Mouse (Mus musculus): ENCODE results near the gene Erc1. TPM values are rescaled to one million over a fixed set of nuclear protein-coding genes. Genes with fewer than 3 reads are reported as not detected.
A peak's percentile ranks its signal among the peaks of the same experiment; 100 is the strongest.

The Erc1 gene
- 35.7 and 38.8 TPM in 2 replicates for polyA plus RNA-seq (2016; fragmentation: Nextera tagmentation; extraction: Ambion mirVana)

GRCm38 (mm10) chr6:119848034-119848695 is at the start of gene Erc1:
Erc1 (minus strand) TSS chr6:119848167.
- Histone ChIP-seq H3K4me2 (replicated peaks) (peak within 1 kb of the TSS; percentile 79), H3K9me3 (no peaks in the 10 kb centered on the region), H3K36me3 (no peaks in the 10 kb centered on the region), H3K4me1 (peaks cover 7% of the 10 kb centered on the region), H3K9ac (peak within 1 kb of the TSS; percentile 79), H3K27ac (peak within 1 kb of the TSS; percentile 94), H3K27me3 (replicated peaks) (no peaks in the 10 kb centered on the region), H3K4me3 (peak within 1 kb of the TSS; percentile 93)
- WGBS, result 1% methylated on average over 67 of the region's 73 CpGs
- peak; percentile 96 for ATAC-seq (ENCODE audit: low FRiP score, low read depth)

DNA sequence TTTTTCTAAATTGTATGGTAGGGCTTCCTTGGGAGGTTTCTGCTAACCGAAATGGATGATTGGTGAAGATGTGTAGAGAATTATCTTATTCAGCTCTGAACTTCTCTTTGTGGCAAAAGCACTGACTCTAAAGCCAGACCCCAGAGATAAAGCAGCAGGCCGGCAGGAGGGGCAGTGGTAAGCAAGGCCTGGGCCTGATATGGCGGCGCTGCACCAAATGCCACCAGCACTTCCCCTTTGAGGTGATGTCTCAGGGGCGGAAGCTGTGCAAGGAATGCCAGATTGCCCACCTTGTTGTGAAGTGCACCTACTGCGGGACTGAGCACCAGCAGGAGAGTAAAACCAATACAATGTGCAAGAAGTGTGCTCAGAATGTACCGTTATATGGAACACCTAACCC is 44.7 kb upstream of the Erc1 start:
- ATAC-seq (ENCODE audit: low FRiP score, low read depth), result no peak
- Histone ChIP-seq H3K9ac (no peak overlapping the region), H3K4me2 (replicated peaks) (no peak overlapping the region), H3K4me3 (no peak overlapping the region), H3K36me3 (no peaks in the 10 kb centered on the region), H3K9me3 (no peaks in the 10 kb centered on the region), H3K4me1 (no peaks in the 10 kb centered on the region), H3K27me3 (replicated peaks) (no peaks in the 10 kb centered on the region), H3K27ac (no peak overlapping the region)
- 87% methylated on average over 7 of the region's 7 CpGs for WGBS

GRCm38 (mm10) chr6:119883151-119883550 is 35.2 kb upstream of the Erc1 start:
- no peaks in the 10 kb centered on the region for H3K9me3 ChIP-seq
- ATAC-seq (ENCODE audit: low FRiP score, low read depth), result no peak
- H3K27ac ChIP-seq, result no peak overlapping the region
- H3K4me2 ChIP-seq (replicated peaks), result no peak overlapping the region
- H3K27me3 ChIP-seq (replicated peaks), result no peaks in the 10 kb centered on the region
- no peaks in the 10 kb centered on the region for H3K36me3 ChIP-seq
- H3K4me1 ChIP-seq, result no peaks in the 10 kb centered on the region
- 84% methylated on average over 7 of the region's 7 CpGs for WGBS
- H3K9ac ChIP-seq, result no peak overlapping the region
- no peak overlapping the region for H3K4me3 ChIP-seq

GRCm38 (mm10) chr6:119864341-119865034 is 16.5 kb upstream of the Erc1 start:
- no peak overlapping the region for H3K4me2 ChIP-seq (replicated peaks)
- no peaks in the 10 kb centered on the region for H3K9me3 ChIP-seq
- no peak overlapping the region for H3K4me3 ChIP-seq
- H3K36me3 ChIP-seq, result no peaks in the 10 kb centered on the region
- 94% methylated on average over 11 of the region's 11 CpGs for WGBS
- ATAC-seq (ENCODE audit: low FRiP score, low read depth), result no peak
- no peak overlapping the region for H3K27ac ChIP-seq
- H3K27me3 ChIP-seq (replicated peaks), result no peaks in the 10 kb centered on the region
- H3K4me1 ChIP-seq, result no peaks in the 10 kb centered on the region
- H3K9ac ChIP-seq, result no peak overlapping the region

DNA sequence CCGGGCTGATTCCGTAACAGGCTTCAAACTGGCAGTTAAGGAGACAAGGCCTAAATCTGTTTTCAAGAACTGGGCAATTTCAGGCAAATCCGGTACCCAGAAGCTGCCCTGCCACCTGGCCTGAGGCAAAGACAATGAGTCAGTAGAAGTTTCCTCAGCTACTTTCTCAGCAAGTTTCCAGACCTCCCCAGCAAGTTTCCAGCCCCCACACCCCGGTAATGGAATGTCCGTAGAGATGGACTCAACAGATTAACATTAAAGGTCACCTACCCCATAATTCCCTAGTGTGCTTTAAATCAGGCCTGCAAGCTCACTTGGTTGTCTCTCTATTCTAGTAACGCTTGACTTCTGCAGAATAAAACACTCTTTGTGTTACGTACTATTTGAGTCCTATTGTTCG is 13.6 kb upstream of the Erc1 start:
- H3K27ac ChIP-seq, result no peak overlapping the region
- no peak overlapping the region for H3K9ac ChIP-seq
- no peak for ATAC-seq (ENCODE audit: low FRiP score, low read depth)
- no peak overlapping the region for H3K4me2 ChIP-seq (replicated peaks)
- WGBS, result 40% methylated on average over 8 of the region's 8 CpGs
- no peaks in the 10 kb centered on the region for H3K36me3 ChIP-seq
- H3K27me3 ChIP-seq (replicated peaks), result no peaks in the 10 kb centered on the region
- H3K4me1 ChIP-seq, result no peaks in the 10 kb centered on the region
- no peak overlapping the region for H3K4me3 ChIP-seq
- no peaks in the 10 kb centered on the region for H3K9me3 ChIP-seq

- H3K9me3 ChIP-seq, result no peaks in the 10 kb centered on the region
- H3K4me1 ChIP-seq, result no peaks in the 10 kb centered on the region
- H3K36me3 ChIP-seq, result no peaks in the 10 kb centered on the region
- H3K4me2 ChIP-seq (replicated peaks), result no peak overlapping the region
- no peak overlapping the region for H3K27ac ChIP-seq
- H3K9ac ChIP-seq, result no peak overlapping the region
- 93% methylated on average over 2 of the region's 2 CpGs for WGBS
- no peak overlapping the region for H3K4me3 ChIP-seq
- no peak for ATAC-seq (ENCODE audit: low FRiP score, low read depth)
- no peaks in the 10 kb centered on the region for H3K27me3 ChIP-seq (replicated peaks)
These were observed 12.3 kb upstream of the Erc1 start for GRCm38 (mm10) chr6:119860236-119860635.

GRCm38 (mm10) chr6:119855471-119855870 is 7.5 kb upstream of the Erc1 start:
- no peak overlapping the region for H3K9ac ChIP-seq
- H3K27me3 ChIP-seq (replicated peaks), result no peaks in the 10 kb centered on the region
- H3K4me2 ChIP-seq (replicated peaks), result no peak overlapping the region
- no peaks in the 10 kb centered on the region for H3K4me1 ChIP-seq
- ATAC-seq (ENCODE audit: low FRiP score, low read depth), result no peak
- H3K27ac ChIP-seq, result no peak overlapping the region
- no peaks in the 10 kb centered on the region for H3K36me3 ChIP-seq
- no peak overlapping the region for H3K4me3 ChIP-seq
- 91% methylated on average over 4 of the region's 4 CpGs for WGBS
- H3K9me3 ChIP-seq, result no peaks in the 10 kb centered on the region

DNA sequence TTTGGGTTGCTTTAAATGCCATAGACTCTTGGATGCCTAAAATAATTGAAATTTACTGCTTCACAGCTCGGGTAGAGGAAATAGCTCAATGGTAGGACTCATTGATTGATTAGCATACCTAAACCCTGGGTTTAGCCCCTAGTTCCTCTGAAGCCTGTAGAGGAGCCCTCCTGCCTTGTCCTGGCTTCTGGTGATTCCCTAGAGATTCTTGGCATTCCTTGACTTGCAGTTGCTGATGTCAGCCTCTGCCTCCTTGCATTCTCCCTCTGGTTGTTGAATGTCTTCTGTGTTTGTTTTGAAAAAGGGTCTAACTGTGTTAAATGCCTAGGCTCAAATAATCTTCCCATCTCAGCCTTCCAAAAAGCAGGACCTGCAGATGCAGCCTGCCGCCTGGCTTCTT is 6.2 kb upstream of the Erc1 start:
- ATAC-seq (ENCODE audit: low FRiP score, low read depth), result no peak

GRCm38 (mm10) chr6:119849858-119850257 is 1.9 kb upstream of the Erc1 start:
- Histone ChIP-seq H3K4me2 (replicated peaks) (no peak overlapping the region), H3K27ac (no peak overlapping the region), H3K36me3 (no peaks in the 10 kb centered on the region), H3K27me3 (replicated peaks) (no peaks in the 10 kb centered on the region), H3K9ac (no peak overlapping the region), H3K4me1 (peaks cover 7% of the 10 kb centered on the region), H3K9me3 (no peaks in the 10 kb centered on the region), H3K4me3 (no peak overlapping the region)
- WGBS, result over 99% methylated on average over 3 of the region's 3 CpGs
- ATAC-seq (ENCODE audit: low FRiP score, low read depth), result no peak

More for the DNA sequence above, 6.2 kb upstream of the Erc1 start:
- no peak overlapping the region for H3K4me2 ChIP-seq (replicated peaks)
- H3K27me3 ChIP-seq (replicated peaks), result no peaks in the 10 kb centered on the region
- no peak overlapping the region for H3K9ac ChIP-seq
- no peaks in the 10 kb centered on the region for H3K9me3 ChIP-seq
- no peak overlapping the region for H3K4me3 ChIP-seq
- no peaks in the 10 kb centered on the region for H3K4me1 ChIP-seq
- no peak overlapping the region for H3K27ac ChIP-seq
- no peaks in the 10 kb centered on the region for H3K36me3 ChIP-seq
- WGBS, result 48% methylated on average over 2 of the region's 2 CpGs

- WGBS, result 72% methylated on average over 3 of the region's 3 CpGs
- no peak overlapping the region for H3K9ac ChIP-seq
- no peak overlapping the region for H3K4me3 ChIP-seq
- H3K4me2 ChIP-seq (replicated peaks), result peak overlapping the region; percentile 79
- H3K36me3 ChIP-seq, result no peaks in the 10 kb centered on the region
- H3K27me3 ChIP-seq (replicated peaks), result no peaks in the 10 kb centered on the region
- ATAC-seq (ENCODE audit: low FRiP score, low read depth), result no peak
- no peak overlapping the region for H3K27ac ChIP-seq
- no peaks in the 10 kb centered on the region for H3K9me3 ChIP-seq
- peaks cover 7% of the 10 kb centered on the region for H3K4me1 ChIP-seq
These were observed 1.4 kb upstream of the Erc1 start for GRCm38 (mm10) chr6:119849348-119849709.

- no peaks in the 10 kb centered on the region for H3K36me3 ChIP-seq
These were observed 855 bp upstream of the Erc1 start for GRCm38 (mm10) chr6:119848696-119849347.

DNA sequence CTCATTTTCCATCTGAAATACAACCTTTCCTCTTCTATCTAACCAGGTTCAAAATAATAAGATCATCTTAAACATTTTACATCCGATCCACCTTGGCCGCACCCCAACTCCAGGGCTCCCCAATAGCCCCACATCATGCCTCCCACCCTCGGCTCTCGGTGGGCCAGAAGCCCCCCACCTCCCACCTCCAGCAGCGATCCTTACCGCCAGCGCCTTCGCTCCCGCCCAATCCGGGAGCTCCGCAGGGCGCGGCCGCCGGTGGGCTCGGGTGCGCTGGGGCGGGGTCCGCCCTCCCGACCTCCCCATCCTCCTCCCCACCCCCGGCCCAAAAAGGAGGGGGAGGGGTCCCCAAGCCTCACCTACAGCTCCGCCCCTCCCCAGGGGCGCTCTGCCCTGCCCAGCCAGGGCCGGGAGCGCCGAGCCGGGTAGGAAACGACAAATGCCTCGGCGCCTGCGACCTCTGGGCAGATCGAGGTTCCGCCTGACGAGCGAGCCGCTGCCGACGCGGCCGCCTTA is 391 bp downstream of the Erc1 start:
- Histone ChIP-seq H3K4me3 (peak overlapping the region; percentile 93), H3K27ac (peak overlapping the region; percentile 94), H3K9ac (peak overlapping the region; percentile 79), H3K4me1 (peaks cover 7% of the 10 kb centered on the region), H3K9me3 (no peaks in the 10 kb centered on the region), H3K36me3 (no peaks in the 10 kb centered on the region), H3K27me3 (replicated peaks) (no peaks in the 10 kb centered on the region), H3K4me2 (replicated peaks) (peak overlapping the region; percentile 79)
- ATAC-seq (ENCODE audit: low FRiP score, low read depth), result peak; percentile 36
- WGBS, result 1% methylated on average over 40 of the region's 40 CpGs

More at GRCm38 (mm10) chr6:119848696-119849347, 855 bp upstream of the Erc1 start:
- H3K4me2 ChIP-seq (replicated peaks), result peak overlapping the region; percentile 79
- peaks cover 7% of the 10 kb centered on the region for H3K4me1 ChIP-seq
- peak overlapping the region; percentile 79 for H3K9ac ChIP-seq
- no peaks in the 10 kb centered on the region for H3K27me3 ChIP-seq (replicated peaks)
- peak overlapping the region; percentile 93 for H3K4me3 ChIP-seq
- WGBS, result 23% methylated on average over 13 of the region's 13 CpGs
- H3K27ac ChIP-seq, result peak overlapping the region; percentile 94; the same call in 1 of the 2 replicates
- ATAC-seq (ENCODE audit: low FRiP score, low read depth), result no peak; the same call in 1 of the 2 replicates
- H3K9me3 ChIP-seq, result no peaks in the 10 kb centered on the region
